Mouse (Mus musculus): ENCODE results near the gene Whrn.

DNA sequence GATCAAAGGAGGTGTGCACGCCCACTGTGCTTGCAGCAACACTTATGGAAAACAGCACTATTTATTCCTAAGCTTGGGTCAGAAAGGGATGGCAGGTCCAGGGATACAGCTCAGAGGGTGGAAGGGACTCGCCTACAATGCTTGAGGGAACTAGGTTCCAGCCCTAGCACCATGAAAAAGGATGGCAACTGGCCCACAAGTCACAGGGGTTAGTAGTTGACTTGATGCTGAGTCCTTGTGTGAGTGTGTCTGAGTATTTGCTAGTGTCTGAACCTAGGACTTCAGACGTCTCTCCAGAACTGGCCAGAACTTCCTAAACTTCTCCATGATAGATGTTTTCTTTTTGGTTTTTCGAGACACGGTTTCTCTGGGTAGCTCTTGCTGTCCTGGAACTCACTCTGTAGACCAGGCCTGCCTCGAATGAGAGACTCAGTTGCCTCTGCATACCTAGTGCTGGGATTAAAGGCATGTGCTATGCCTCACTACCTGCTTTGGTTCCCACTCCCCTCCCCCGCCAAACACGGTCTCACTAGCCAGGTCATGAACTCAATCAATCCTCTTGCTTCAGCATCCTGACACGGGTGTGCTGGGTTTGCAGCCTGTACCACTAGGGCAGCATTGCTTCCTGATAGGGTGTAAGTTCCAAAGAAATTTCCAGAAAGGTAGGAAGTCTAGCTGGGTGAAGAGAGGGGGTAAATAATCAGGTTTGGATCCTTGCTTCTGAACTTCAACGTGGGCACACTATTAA lies 48.1 kb upstream of the Whrn start:
- TF ChIP-seq EP300 (IDR thresholded peaks at IDR 0.05), result no peak
- peak; percentile 35 for TF ChIP-seq CTCF (IDR thresholded peaks at IDR 0.05)

Data from lung, postnatal 0 days (tissue).